Mouse (Mus musculus) limb, embryonic 10.5 days (tissue): ENCODE measurements around the gene Dmkn. TPM values are rescaled to one million over a fixed set of nuclear protein-coding genes. Genes with fewer than 3 reads are reported as not detected.

Experiments used
- DNase-seq: peaks from one replicate; pipeline ENCODE4 v3.0.0-alpha.2; 2017; ENCODE audit warnings: low spot score
- H3K27ac ChIP-seq: fragments of 300-500 bp; sonication (generic); 2 replicates; pipeline ENCODE4 v1.5.1; 2016; ENCODE audit warnings: mild to moderate bottlenecking
- H3K27me3 ChIP-seq: fragments of 300-500 bp; sonication (generic); 2 replicates; pipeline ENCODE4 v1.6.1; 2016; ENCODE audit warnings: low read depth, mild to moderate bottlenecking; ENCODE audit not compliant: poor library complexity, severe bottlenecking
- H3K36me3 ChIP-seq: fragments of 300-500 bp; sonication (generic); 2 replicates; pipeline ENCODE4 v1.6.1; 2016; ENCODE audit warnings: mild to moderate bottlenecking, moderate library complexity
- H3K4me1 ChIP-seq: fragments of 300-500 bp; sonication (generic); 2 replicates; pipeline ENCODE4 v1.6.1; 2016
- H3K4me3 ChIP-seq: fragments of 300-500 bp; sonication (generic); 2 replicates; pipeline ENCODE4 v1.5.1; 2016; ENCODE audit warnings: mild to moderate bottlenecking, moderate library complexity
- H3K9me3 ChIP-seq: fragments of 300-500 bp; sonication (generic); replicated peaks from 2 replicates; pipeline ENCODE4 v1.6.1; 2016; ENCODE audit warnings: mild to moderate bottlenecking
- WGBS: fragments of 180-500 bp; shearing (Covaris S2); methylation state at CpG from one replicate; pipeline ENCODE4 v1.1.7; 2016; 5-methylcytosine and 5-hydroxymethylcytosine counted together
- polyA plus RNA-seq: library from polyadenylated mRNA; unstranded; fragments of >200 nt; fragmentation: Nextera tagmentation; extraction: Ambion mirVana; gene quantifications from 2 replicates; pipeline ENCODE4 v1.2.1, GENCODE M21; 2016

The Dmkn gene
- polyA plus RNA-seq, 1 experiment from 2014 or later = not detected

GRCm38 (mm10) chr7:30777081-30777579 lies 13.6 kb downstream of the Dmkn start:
- Histone ChIP-seq H3K9me3 (no peaks in the 10 kb centered on the region), H3K27me3 (no peaks in the 10 kb centered on the region), H3K27ac (no peak overlapping the region), H3K36me3 (no peaks in the 10 kb centered on the region), H3K4me1 (no peaks in the 10 kb centered on the region), H3K4me3 (no peak overlapping the region)
- WGBS = 55% methylated on average over 7 of the region's 7 CpGs
- no peak for DNase-seq

DNA sequence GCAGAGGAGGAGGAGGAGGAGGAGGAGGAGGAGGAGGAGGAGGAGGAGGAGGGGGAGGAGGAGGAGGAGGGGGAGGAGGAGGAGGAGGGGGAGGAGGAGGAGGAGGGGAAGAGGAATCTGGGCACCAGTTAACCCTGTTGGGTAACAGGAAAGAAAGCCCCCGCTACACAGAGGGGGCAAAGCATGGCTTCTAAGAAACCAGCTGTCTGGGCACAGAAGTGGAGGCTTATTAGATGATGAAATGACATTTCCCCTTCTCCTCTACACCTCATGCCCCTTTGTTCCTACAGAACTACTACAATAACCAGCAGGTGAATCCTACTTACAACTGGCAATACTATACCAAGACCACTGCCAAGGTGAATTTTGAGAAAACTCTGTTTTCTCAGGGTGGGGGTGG lies 14.4 kb downstream of the Dmkn start:
- Histone ChIP-seq H3K27me3 (no peaks in the 10 kb centered on the region), H3K4me3 (no peak overlapping the region), H3K36me3 (no peaks in the 10 kb centered on the region), H3K27ac (no peak overlapping the region), H3K9me3 (no peaks in the 10 kb centered on the region), H3K4me1 (no peaks in the 10 kb centered on the region)
- WGBS = 78% methylated on average over 1 of the region's 1 CpGs
- no peak for DNase-seq

GRCm38 (mm10) chr7:30781792-30782191 lies 18.2 kb downstream of the Dmkn start:
- Histone ChIP-seq H3K9me3 (no peaks in the 10 kb centered on the region), H3K4me1 (no peaks in the 10 kb centered on the region), H3K27ac (no peak overlapping the region), H3K36me3 (no peaks in the 10 kb centered on the region), H3K4me3 (no peak overlapping the region), H3K27me3 (no peaks in the 10 kb centered on the region)
- no peak for DNase-seq
- 72% methylated on average over 4 of the region's 4 CpGs for WGBS

DNA sequence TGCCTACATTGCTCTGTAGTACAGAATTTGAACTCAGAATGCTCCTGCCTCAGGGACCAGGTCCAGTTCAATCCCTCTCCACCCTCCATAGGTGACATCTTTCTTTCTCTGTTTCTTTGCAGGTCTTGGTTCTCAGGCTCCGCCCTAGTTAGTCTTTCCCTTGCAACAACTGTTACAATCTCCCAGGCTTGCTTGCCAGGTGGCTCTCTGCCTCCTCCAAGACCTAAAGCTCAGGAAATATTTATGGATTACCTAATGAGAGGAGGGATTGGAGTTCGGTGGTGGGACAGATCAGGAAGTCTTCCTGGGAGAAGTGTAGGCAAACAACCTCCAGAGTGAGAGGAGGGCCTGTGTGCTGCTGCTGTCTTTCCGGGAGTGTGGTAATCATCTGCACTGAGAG lies 19.1 kb downstream of the Dmkn start:
- Histone ChIP-seq H3K4me1 (no peaks in the 10 kb centered on the region), H3K27me3 (0 out of 2 replicates have a peak, but pooled peaks cover 6% of the 10 kb centered on the region), H3K4me3 (no peak overlapping the region), H3K27ac (no peak overlapping the region), H3K36me3 (no peaks in the 10 kb centered on the region), H3K9me3 (no peaks in the 10 kb centered on the region)
- DNase-seq = no peak
- WGBS = 80% methylated on average over 3 of the region's 3 CpGs

DNA sequence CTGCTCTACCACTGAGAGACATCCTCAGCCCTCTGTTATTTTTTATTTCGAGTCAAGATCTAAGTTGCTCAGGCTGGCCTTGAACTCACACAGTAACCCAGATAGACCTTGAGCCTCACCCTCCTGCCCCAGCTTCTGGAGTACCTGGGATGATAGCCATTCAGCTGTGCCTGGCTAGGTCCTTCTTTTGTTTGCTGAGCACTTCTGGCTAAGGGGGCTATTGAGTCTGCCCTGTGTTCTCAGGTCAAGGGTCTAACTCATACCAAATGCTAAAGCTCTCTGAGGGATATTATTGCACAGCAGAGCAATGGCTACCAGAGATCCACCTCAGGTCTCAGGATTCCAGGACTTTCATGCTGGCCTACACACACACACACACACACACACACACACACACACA lies 21.6 kb downstream of the Dmkn start:
- Histone ChIP-seq H3K27ac (no peak overlapping the region), H3K36me3 (no peaks in the 10 kb centered on the region), H3K27me3 (0 out of 2 replicates have a peak, but pooled peaks cover 15% of the 10 kb centered on the region), H3K9me3 (no peaks in the 10 kb centered on the region), H3K4me3 (no peak overlapping the region), H3K4me1 (no peaks in the 10 kb centered on the region)
- 75% methylated on average over 1 of the region's 1 CpGs for WGBS
- DNase-seq = no peak

DNA sequence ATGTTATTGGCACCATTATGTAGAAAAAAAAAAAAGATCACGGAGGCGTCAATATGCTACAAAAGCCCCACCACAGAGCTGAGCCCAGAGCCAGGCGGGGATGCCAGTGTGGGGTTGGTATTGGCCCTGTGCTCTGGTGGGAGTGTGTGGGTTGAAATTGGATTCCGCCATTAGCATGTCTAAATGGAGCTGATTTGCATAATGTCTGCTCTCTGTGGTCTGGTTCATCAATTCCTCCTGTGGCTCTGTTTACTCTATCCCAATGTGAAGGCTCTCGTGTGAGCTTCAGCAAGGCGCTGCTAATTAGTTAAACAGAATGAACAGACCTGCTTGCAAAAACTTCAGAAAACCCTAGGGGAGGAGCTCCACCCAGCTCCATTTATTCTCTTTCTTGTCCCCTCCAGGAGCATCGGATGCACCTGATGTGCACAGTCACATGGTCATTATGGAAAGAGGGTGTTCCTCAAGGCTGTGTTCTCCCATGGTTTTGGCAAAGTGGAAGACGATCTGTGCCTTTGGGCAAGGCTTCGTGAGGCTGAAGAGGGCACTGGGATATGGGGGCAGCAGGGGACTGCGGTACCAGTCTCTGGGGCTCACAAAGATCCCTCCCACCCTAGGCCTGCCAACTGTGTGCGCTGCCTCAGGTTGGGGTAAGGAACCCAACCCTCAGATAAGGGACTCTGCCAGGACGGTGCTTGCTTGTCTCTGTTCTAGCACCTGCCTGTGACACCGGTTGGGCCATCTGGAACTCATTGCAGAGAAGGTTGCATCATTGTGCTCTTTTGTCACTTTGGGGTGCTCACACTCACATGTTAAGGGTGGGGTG lies 22.4 kb downstream of the Dmkn start:
- no peaks in the 10 kb centered on the region for H3K9me3 ChIP-seq
- no peaks in the 10 kb centered on the region for H3K4me1 ChIP-seq
- no peak overlapping the region for H3K4me3 ChIP-seq
- DNase-seq = no peak
- 0 out of 2 replicates have a peak, but pooled peaks cover 15% of the 10 kb centered on the region for H3K27me3 ChIP-seq
- H3K36me3 ChIP-seq = no peaks in the 10 kb centered on the region
- 72% methylated on average over 13 of the region's 13 CpGs for WGBS
- no peak overlapping the region for H3K27ac ChIP-seq

DNA sequence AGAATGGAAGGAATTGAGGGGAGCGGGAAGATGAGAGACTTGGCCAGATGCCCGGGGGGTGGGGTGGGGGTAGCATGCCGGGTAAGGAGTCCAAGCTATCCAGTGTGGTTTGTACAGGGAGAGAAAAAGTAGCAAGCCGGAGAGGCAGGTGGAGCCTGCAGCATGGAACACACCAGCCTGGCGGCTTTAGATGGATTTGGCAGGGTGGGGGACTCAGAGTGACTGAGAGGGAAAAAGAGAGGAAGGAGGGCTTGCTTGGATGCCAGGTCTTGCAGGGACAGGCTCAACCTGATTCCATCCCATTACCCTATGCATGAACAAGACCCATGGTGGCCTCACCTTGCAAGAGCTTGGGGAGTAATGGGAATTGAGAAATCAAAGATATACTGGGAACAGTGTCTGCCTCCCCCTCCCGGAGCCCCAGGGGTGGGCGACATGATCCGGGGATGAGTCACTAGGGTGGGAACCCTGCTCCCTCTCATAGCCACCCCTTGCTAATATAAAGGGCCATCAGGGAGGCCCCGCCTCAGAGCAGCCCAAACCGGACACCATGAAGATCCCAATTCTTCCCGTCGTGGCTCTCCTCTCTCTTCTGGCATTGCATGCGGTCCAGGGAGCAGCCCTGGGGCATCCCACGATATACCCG lies 23.9 kb downstream of the Dmkn start, which contains the start of gene Krtdap:
Krtdap (plus strand) TSS at position 520 of the 646 bp plus-strand sequence.
- 54% methylated on average over 15 of the region's 15 CpGs for WGBS
- H3K4me3 ChIP-seq = no peak within 1 kb of the TSS
- no peaks in the 10 kb centered on the region for H3K36me3 ChIP-seq
- H3K9me3 ChIP-seq = no peaks in the 10 kb centered on the region
- H3K27me3 ChIP-seq = 0 out of 2 replicates have a peak, but pooled peaks cover 15% of the 10 kb centered on the region
- H3K4me1 ChIP-seq = no peaks in the 10 kb centered on the region
- no peak for DNase-seq
- H3K27ac ChIP-seq = no peak within 1 kb of the TSS

GRCm38 (mm10) chr7:30790141-30790540 lies 26.6 kb downstream of the Dmkn start:
- no peak for DNase-seq
- no peaks in the 10 kb centered on the region for H3K36me3 ChIP-seq
- WGBS = 87% methylated on average over 10 of the region's 10 CpGs

DNA sequence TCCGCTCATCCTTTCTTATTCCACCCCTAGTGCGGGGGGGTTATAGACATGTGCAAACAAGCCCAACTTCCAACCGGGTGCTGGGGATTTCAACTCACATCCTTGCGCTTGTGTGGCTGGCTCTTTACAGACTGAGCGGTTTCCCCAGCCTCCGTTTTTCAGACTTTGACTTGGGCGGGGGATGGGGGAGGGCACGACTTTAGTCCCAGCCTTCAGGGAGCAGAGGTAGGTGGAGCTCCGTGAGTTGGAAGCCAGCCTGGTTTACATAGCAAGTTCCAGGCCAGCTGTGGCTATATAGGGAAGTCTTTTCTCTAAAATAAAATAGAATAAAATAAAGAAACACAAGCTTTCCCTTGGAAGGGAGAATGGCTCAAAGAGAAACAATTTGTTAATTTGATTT lies 28.4 kb downstream of the Dmkn start:
- Histone ChIP-seq H3K9me3 (no peaks in the 10 kb centered on the region), H3K36me3 (no peaks in the 10 kb centered on the region), H3K27me3 (0 out of 2 replicates have a peak, but pooled peaks cover 15% of the 10 kb centered on the region), H3K4me3 (no peak overlapping the region), H3K4me1 (no peaks in the 10 kb centered on the region), H3K27ac (no peak overlapping the region)
- DNase-seq = no peak
- WGBS = 28% methylated on average over 9 of the region's 9 CpGs

More at GRCm38 (mm10) chr7:30790141-30790540, 26.6 kb downstream of the Dmkn start:
- Histone ChIP-seq H3K4me1 (no peaks in the 10 kb centered on the region), H3K27ac (no peak overlapping the region), H3K9me3 (no peaks in the 10 kb centered on the region), H3K27me3 (0 out of 2 replicates have a peak, but pooled peaks cover 15% of the 10 kb centered on the region), H3K4me3 (no peak overlapping the region)

DNA sequence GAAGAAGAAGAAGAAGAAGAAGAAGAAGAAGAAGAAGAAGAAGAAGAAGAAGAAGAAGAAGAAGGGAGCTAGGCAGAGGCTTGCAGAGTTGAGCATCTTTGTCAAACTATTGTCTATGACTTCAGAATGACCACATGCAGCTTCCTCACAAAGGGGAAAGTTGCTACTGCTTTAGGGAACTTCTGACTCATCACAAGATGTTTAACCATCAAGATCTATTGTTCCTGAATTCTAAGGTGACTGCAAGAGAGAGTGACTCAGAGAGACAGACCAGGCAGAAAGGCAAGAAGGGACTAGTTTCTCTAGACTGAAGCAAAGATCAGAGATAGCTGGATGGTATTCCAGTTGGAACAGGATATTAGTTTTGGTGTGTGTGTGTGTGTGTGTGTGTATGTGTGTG lies 31.4 kb downstream of the Dmkn start:
- no peak for DNase-seq
- Histone ChIP-seq H3K36me3 (no peaks in the 10 kb centered on the region), H3K27me3 (no peaks in the 10 kb centered on the region), H3K9me3 (no peaks in the 10 kb centered on the region), H3K27ac (no peak overlapping the region), H3K4me3 (no peak overlapping the region), H3K4me1 (no peaks in the 10 kb centered on the region)

DNA sequence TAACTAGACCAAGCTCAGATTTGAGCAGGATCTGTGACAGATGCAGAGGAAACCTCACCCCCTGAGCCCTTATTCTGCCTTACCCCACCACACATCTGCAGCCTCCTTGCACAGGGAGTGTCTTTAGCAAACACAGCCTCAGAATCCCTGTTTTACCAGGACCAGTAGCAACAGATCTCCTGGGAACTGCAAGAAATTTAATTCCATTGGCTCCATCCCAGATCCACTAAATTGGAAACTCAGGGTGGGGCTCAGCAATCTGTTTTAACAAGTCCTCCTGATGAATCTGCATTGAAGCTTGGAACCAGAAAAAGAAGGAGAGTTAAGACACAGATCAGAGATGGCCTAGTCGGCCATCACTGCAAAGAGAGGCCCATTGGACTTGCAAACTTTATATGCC lies 33.2 kb downstream of the Dmkn start:
- no peak for DNase-seq
- Histone ChIP-seq H3K27ac (no peak overlapping the region), H3K9me3 (no peaks in the 10 kb centered on the region), H3K27me3 (no peaks in the 10 kb centered on the region), H3K4me3 (no peak overlapping the region), H3K4me1 (no peaks in the 10 kb centered on the region), H3K36me3 (no peaks in the 10 kb centered on the region)
- WGBS = 84% methylated on average over 1 of the region's 1 CpGs

DNA sequence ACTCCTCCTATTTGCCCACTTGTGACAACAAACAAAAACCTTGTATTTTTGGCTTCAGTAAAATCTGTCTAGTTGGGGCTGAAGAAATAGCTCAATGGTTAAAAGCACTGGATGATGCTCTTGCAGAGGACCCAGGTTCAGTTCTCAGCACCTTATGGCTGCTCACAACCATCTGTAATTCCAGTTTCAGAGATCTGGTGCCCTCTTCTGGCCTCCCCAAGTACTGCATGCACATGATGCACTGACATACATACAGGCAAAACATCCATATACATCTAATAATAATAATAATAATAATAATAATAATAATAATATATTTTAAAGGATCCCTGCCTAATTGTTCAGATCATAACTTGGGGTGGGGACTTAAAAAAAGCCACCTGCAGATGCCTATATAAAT lies 37.1 kb downstream of the Dmkn start:
- DNase-seq = no peak
- Histone ChIP-seq H3K4me1 (no peaks in the 10 kb centered on the region), H3K27me3 (no peaks in the 10 kb centered on the region)

GRCm38 (mm10) chr7:30803256-30803655 lies 39.7 kb downstream of the Dmkn start:
- no peak for DNase-seq
- no peaks in the 10 kb centered on the region for H3K9me3 ChIP-seq
- no peaks in the 10 kb centered on the region for H3K36me3 ChIP-seq
- no peak overlapping the region for H3K4me3 ChIP-seq
- H3K4me1 ChIP-seq = no peaks in the 10 kb centered on the region
- H3K27ac ChIP-seq = no peak overlapping the region
- WGBS = 98% methylated on average over 3 of the region's 3 CpGs
- no peaks in the 10 kb centered on the region for H3K27me3 ChIP-seq

More for the DNA sequence above, 37.1 kb downstream of the Dmkn start:
- Histone ChIP-seq H3K36me3 (no peaks in the 10 kb centered on the region), H3K4me3 (no peak overlapping the region), H3K27ac (no peak overlapping the region), H3K9me3 (no peaks in the 10 kb centered on the region)
